Mouse (Mus musculus) kidney, embryonic 15.5 days (tissue): Measurements from ENCODE around the gene Pcdh7. TPM values are rescaled to one million over a fixed set of nuclear protein-coding genes. Genes with fewer than 3 reads are reported as not detected.
A peak's percentile ranks its signal among the peaks of the same experiment; 100 is the strongest.
"Not testable (repeated sequence)": the region's sequence is repeated elsewhere in the genome, so short reads cannot be mapped to it uniquely, and the experiment has no call there.

Experiments used
- ATAC-seq: fragments of 200-750 bp; cut with Nextera tagmentation; replicated peaks from 2 replicates; pipeline ENCODE4 v1.8.0; 2017; ENCODE audit warnings: moderate TSS enrichment; ENCODE audit not compliant: low FRiP score
- H3K27ac ChIP-seq: fragments of 300-500 bp; sonication (generic); 2 replicates; pipeline ENCODE4 v1.5.1; 2015; ENCODE audit warnings: mild to moderate bottlenecking, inconsistent platforms
- H3K27me3 ChIP-seq: fragments of 300-500 bp; sonication (generic); 2 replicates; pipeline ENCODE4 v1.6.1; 2015; ENCODE audit warnings: inconsistent platforms
- H3K36me3 ChIP-seq: fragments of 300-500 bp; sonication (generic); 2 replicates; pipeline ENCODE4 v1.6.1; 2015; ENCODE audit warnings: inconsistent platforms
- H3K4me1 ChIP-seq: fragments of 300-500 bp; sonication (generic); 2 replicates; pipeline ENCODE4 v1.6.1; 2015; ENCODE audit warnings: inconsistent platforms
- H3K4me2 ChIP-seq: fragments of 300-500 bp; sonication (generic); 2 replicates; pipeline ENCODE4 v1.6.1; 2015; ENCODE audit warnings: moderate library complexity, mild to moderate bottlenecking, inconsistent platforms
- H3K4me3 ChIP-seq: fragments of 300-500 bp; sonication (generic); replicated peaks from 2 replicates; pipeline ENCODE4 v1.5.1; 2015; ENCODE audit warnings: mild to moderate bottlenecking, inconsistent platforms
- H3K9ac ChIP-seq: fragments of 300-500 bp; sonication (generic); 2 replicates; pipeline ENCODE4 v1.6.1; 2015; ENCODE audit warnings: mild to moderate bottlenecking, inconsistent platforms
- H3K9me3 ChIP-seq: fragments of 300-500 bp; sonication (generic); replicated peaks from 2 replicates; pipeline ENCODE4 v1.6.1; 2016; ENCODE audit warnings: inconsistent platforms
- WGBS: fragments of 180-500 bp; shearing (Covaris S2); methylation state at CpG from one replicate; pipeline ENCODE4 v1.1.7; 2015; ENCODE audit warnings: mixed read lengths; 5-methylcytosine and 5-hydroxymethylcytosine counted together
- polyA plus RNA-seq: library from polyadenylated mRNA; unstranded; fragments of >200 nt; fragmentation: Nextera tagmentation; extraction: Ambion mirVana; gene quantifications from 2 replicates; pipeline ENCODE4 v1.2.1, GENCODE M21; 2015

Gene Pcdh7
- polyA plus RNA-seq, 1 experiment from 2014 or later = 6.3 TPM

GRCm38 (mm10) chr5:58083972-58084371 is 366.2 kb downstream of the Pcdh7 start:
- no peaks in the 10 kb centered on the region for H3K9me3 ChIP-seq
- H3K27ac ChIP-seq = no peak overlapping the region
- no peak overlapping the region for H3K4me3 ChIP-seq
- no peaks in the 10 kb centered on the region for H3K27me3 ChIP-seq
- H3K36me3 ChIP-seq = no peaks in the 10 kb centered on the region
- no peaks in the 10 kb centered on the region for H3K4me1 ChIP-seq
- ATAC-seq = no peak
- 82% methylated on average over 6 of the region's 6 CpGs for WGBS
- no peak overlapping the region for H3K4me2 ChIP-seq
- H3K9ac ChIP-seq = no peak overlapping the region

- H3K9me3 ChIP-seq = no peaks in the 10 kb centered on the region
- no peaks in the 10 kb centered on the region for H3K36me3 ChIP-seq
- no peak overlapping the region for H3K27ac ChIP-seq
- ATAC-seq = no peak
- H3K4me1 ChIP-seq = 0 out of 2 replicates have a peak, but pooled peaks cover 2% of the 10 kb centered on the region
- no peak overlapping the region for H3K4me3 ChIP-seq
- no peak overlapping the region for H3K9ac ChIP-seq
- WGBS = 87% methylated on average over 4 of the region's 4 CpGs
- no peaks in the 10 kb centered on the region for H3K27me3 ChIP-seq
- no peak overlapping the region for H3K4me2 ChIP-seq
Measured at GRCm38 (mm10) chr5:58108665-58109364, 391.0 kb downstream of the Pcdh7 start.

GRCm38 (mm10) chr5:58116096-58116495 is 398.3 kb downstream of the Pcdh7 start:
- Histone ChIP-seq H3K27ac (no peak overlapping the region), H3K4me2 (no peak overlapping the region), H3K27me3 (no peaks in the 10 kb centered on the region), H3K36me3 (no peaks in the 10 kb centered on the region), H3K4me3 (no peak overlapping the region), H3K9ac (no peak overlapping the region), H3K4me1 (no peaks in the 10 kb centered on the region), H3K9me3 (no peaks in the 10 kb centered on the region)
- 85% methylated on average over 3 of the region's 3 CpGs for WGBS
- no peak for ATAC-seq

- 75% methylated on average over 3 of the region's 3 CpGs for WGBS
- no peak overlapping the region for H3K27ac ChIP-seq
- H3K36me3 ChIP-seq = no peaks in the 10 kb centered on the region
- H3K4me3 ChIP-seq = no peak overlapping the region
- H3K4me2 ChIP-seq = no peak overlapping the region
- no peaks in the 10 kb centered on the region for H3K27me3 ChIP-seq
- no peak overlapping the region for H3K9ac ChIP-seq
- H3K4me1 ChIP-seq = no peaks in the 10 kb centered on the region
- no peak for ATAC-seq
- no peaks in the 10 kb centered on the region for H3K9me3 ChIP-seq
Measured at GRCm38 (mm10) chr5:58117896-58118295, 400.1 kb downstream of the Pcdh7 start.

GRCm38 (mm10) chr5:58118930-58119611 is 401.3 kb downstream of the Pcdh7 start:
- peak; percentile 77 for ATAC-seq
- Histone ChIP-seq H3K4me3 (no peak overlapping the region), H3K27ac (no peak overlapping the region), H3K4me2 (no peak overlapping the region), H3K4me1 (no peaks in the 10 kb centered on the region), H3K27me3 (no peaks in the 10 kb centered on the region), H3K9ac (no peak overlapping the region), H3K36me3 (no peaks in the 10 kb centered on the region), H3K9me3 (no peaks in the 10 kb centered on the region)
- 6% methylated on average over 3 of the region's 3 CpGs for WGBS

GRCm38 (mm10) chr5:58143897-58144296 is 426.1 kb downstream of the Pcdh7 start:
- WGBS = 74% methylated on average over 2 of the region's 2 CpGs
- no peaks in the 10 kb centered on the region for H3K27me3 ChIP-seq

GRCm38 (mm10) chr5:58153966-58154365 is 436.2 kb downstream of the Pcdh7 start:
- H3K9ac ChIP-seq = no peak overlapping the region
- no peaks in the 10 kb centered on the region for H3K27me3 ChIP-seq
- no peak overlapping the region for H3K27ac ChIP-seq
- no peak overlapping the region for H3K4me2 ChIP-seq
- no peaks in the 10 kb centered on the region for H3K36me3 ChIP-seq
- no peaks in the 10 kb centered on the region for H3K4me1 ChIP-seq
- WGBS = 63% methylated on average over 5 of the region's 5 CpGs
- H3K9me3 ChIP-seq = no peaks in the 10 kb centered on the region
- no peak overlapping the region for H3K4me3 ChIP-seq
- ATAC-seq = no peak

More at GRCm38 (mm10) chr5:58143897-58144296, 426.1 kb downstream of the Pcdh7 start:
- ATAC-seq = no peak
- Histone ChIP-seq H3K9ac (no peak overlapping the region), H3K4me3 (no peak overlapping the region), H3K36me3 (no peaks in the 10 kb centered on the region), H3K4me1 (no peaks in the 10 kb centered on the region), H3K4me2 (no peak overlapping the region), H3K27ac (no peak overlapping the region), H3K9me3 (no peaks in the 10 kb centered on the region)

GRCm38 (mm10) chr5:58172218-58172617 is 454.5 kb downstream of the Pcdh7 start:
- ATAC-seq = no peak
- Histone ChIP-seq H3K27ac (no peak overlapping the region), H3K36me3 (no peaks in the 10 kb centered on the region), H3K4me1 (no peaks in the 10 kb centered on the region), H3K9me3 (no peaks in the 10 kb centered on the region), H3K27me3 (no peaks in the 10 kb centered on the region), H3K9ac (no peak overlapping the region), H3K4me3 (no peak overlapping the region), H3K4me2 (no peak overlapping the region)

GRCm38 (mm10) chr5:58174335-58174734 is 456.6 kb downstream of the Pcdh7 start:
- not testable (repeated sequence) for H3K27me3 ChIP-seq, ATAC-seq, H3K27ac ChIP-seq, H3K36me3 ChIP-seq, H3K9me3 ChIP-seq, H3K9ac ChIP-seq, H3K4me2 ChIP-seq, H3K4me1 ChIP-seq, H3K4me3 ChIP-seq

GRCm38 (mm10) chr5:58175532-58175931 is 457.8 kb downstream of the Pcdh7 start:
- Histone ChIP-seq H3K27me3 (no peaks in the 10 kb centered on the region), H3K27ac (no peak overlapping the region), H3K4me3 (no peak overlapping the region), H3K36me3 (no peaks in the 10 kb centered on the region), H3K4me2 (no peak overlapping the region), H3K4me1 (no peaks in the 10 kb centered on the region), H3K9ac (no peak overlapping the region), H3K9me3 (no peaks in the 10 kb centered on the region)
- ATAC-seq = no peak
- 95% methylated on average over 3 of the region's 3 CpGs for WGBS
